Mouse (Mus musculus) heart, embryonic 14.5 days (tissue): ENCODE measurements around the gene Alyref2. TPM values are rescaled to one million over a fixed set of nuclear protein-coding genes. Genes with fewer than 3 reads are reported as not detected.
A peak's percentile ranks its signal among the peaks of the same experiment; 100 is the strongest.

ENCODE experiments used
- ATAC-seq: fragments of 200-750 bp; cut with Nextera tagmentation; 2 replicates; pipeline ENCODE4 v1.8.0; 2017; ENCODE audit warnings: low read depth, moderate TSS enrichment; ENCODE audit not compliant: insufficient number of reproducible peaks, insufficient read depth, low FRiP score
- H3K27ac ChIP-seq, 2 experiments: fragments of 200-500 bp in 1 of 2; fragments of 300-500 bp in 1 of 2; sonication (generic) in 1 of 2; replicated peaks in 1 of 2; 2 replicates each; pipeline ENCODE4 v1.5.1; 2012 to 2014; ENCODE audit warnings: low read depth in 2 of 2, low read length in 2 of 2, control low read depth in 1 of 2, mild to moderate bottlenecking in 1 of 2, mixed read lengths in 1 of 2; ENCODE audit not compliant: control insufficient read depth in 1 of 2, insufficient read depth in 1 of 2
- H3K27me3 ChIP-seq: fragments of 300-500 bp; sonication (generic); 2 replicates; pipeline ENCODE4 v1.6.1; 2014; ENCODE audit warnings: mild to moderate bottlenecking, low read length, control low read depth; ENCODE audit not compliant: control insufficient read depth, insufficient read depth
- H3K36me3 ChIP-seq: fragments of 300-500 bp; sonication (generic); 2 replicates; pipeline ENCODE4 v1.6.1; 2014; ENCODE audit warnings: mild to moderate bottlenecking, control low read depth, low read length, mixed read lengths; ENCODE audit not compliant: control insufficient read depth, insufficient read depth
- H3K4me1 ChIP-seq, 2 experiments: fragments of 200-500 bp in 1 of 2; fragments of 300-500 bp in 1 of 2; sonication (generic) in 1 of 2; 2 replicates each; pipeline ENCODE4 v1.6.1; 2012 to 2014; ENCODE audit warnings: low read length in 2 of 2, control low read depth in 1 of 2, mixed read lengths in 1 of 2; ENCODE audit not compliant: control insufficient read depth in 2 of 2, insufficient read depth in 2 of 2
- H3K4me2 ChIP-seq: fragments of 300-500 bp; sonication (generic); 2 replicates; pipeline ENCODE4 v1.6.1; 2014; ENCODE audit warnings: mild to moderate bottlenecking, low read length
- H3K4me3 ChIP-seq, 2 experiments: fragments of 200-500 bp in 1 of 2; fragments of 300-500 bp in 1 of 2; sonication (generic) in 1 of 2; 2 replicates each; pipeline ENCODE4 v1.5.1; 2012 to 2014; ENCODE audit warnings: low read length in 2 of 2, mild to moderate bottlenecking in 2 of 2, control low read depth in 1 of 2, low read depth in 1 of 2, moderate library complexity in 1 of 2; ENCODE audit not compliant: control insufficient read depth in 1 of 2, insufficient read depth in 1 of 2
- H3K9ac ChIP-seq: fragments of 300-500 bp; sonication (generic); 2 replicates; pipeline ENCODE4 v1.6.1; 2014; ENCODE audit warnings: mild to moderate bottlenecking, low read length
- H3K9me3 ChIP-seq: fragments of 300-500 bp; sonication (generic); 2 replicates; pipeline ENCODE4 v1.6.1; 2016; ENCODE audit warnings: low read length, control low read depth; ENCODE audit not compliant: control insufficient read depth
- WGBS: fragments of 180-500 bp; shearing (Covaris S2); extraction: QIAGEN DNeasy Blood & Tissue Kit; methylation state at CpG from one replicate; pipeline ENCODE4 v1.1.7; 2014; 5-methylcytosine and 5-hydroxymethylcytosine counted together
- polyA plus RNA-seq: library from polyadenylated mRNA; unstranded; fragments of >200 nt; fragmentation: Nextera tagmentation; extraction: Ambion mirVana; gene quantifications from 2 replicates; pipeline ENCODE4 v1.2.1, GENCODE M21; 2014

Gene Alyref2
- polyA plus RNA-seq, 1 experiment from 2014 or later = 12.9 TPM

DNA sequence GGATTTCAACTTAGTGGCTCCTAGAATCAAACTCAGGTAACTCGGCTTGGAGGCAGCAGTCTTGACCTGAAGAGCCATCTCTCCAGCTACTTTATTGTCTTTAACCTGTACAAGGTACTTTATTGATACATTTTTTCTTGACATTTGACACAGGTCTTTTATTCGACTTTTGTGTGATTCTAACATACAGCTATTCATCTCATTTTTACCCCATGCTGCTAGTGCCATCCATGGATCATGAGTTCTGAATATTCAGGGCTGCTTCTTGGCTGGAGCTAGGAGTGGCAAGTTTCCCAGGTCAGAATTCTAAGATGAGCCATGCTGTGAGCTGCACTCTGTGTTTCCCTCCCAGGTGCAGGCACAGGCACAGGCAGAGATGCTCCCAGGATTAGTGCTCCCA is 49.0 kb downstream of the Alyref2 start:
- WGBS = 82% methylated on average over 2 of the region's 2 CpGs
- Histone ChIP-seq H3K9ac (no peak overlapping the region), H3K36me3 (no peaks in the 10 kb centered on the region), H3K27me3 (no peaks in the 10 kb centered on the region), H3K4me3 (no peak overlapping the region), H3K4me2 (peak overlapping the region; percentile 41; the same call in 1 of the 2 replicates), H3K27ac (peak overlapping the region; percentile 48 to 80), H3K4me1 (peaks cover 9 to 11% of the 10 kb centered on the region in 2 experiments), H3K9me3 (0 out of 2 replicates have a peak, but pooled peaks cover 2% of the 10 kb centered on the region)
- ATAC-seq = peak; percentile 31; the same call in 1 of the 2 replicates

DNA sequence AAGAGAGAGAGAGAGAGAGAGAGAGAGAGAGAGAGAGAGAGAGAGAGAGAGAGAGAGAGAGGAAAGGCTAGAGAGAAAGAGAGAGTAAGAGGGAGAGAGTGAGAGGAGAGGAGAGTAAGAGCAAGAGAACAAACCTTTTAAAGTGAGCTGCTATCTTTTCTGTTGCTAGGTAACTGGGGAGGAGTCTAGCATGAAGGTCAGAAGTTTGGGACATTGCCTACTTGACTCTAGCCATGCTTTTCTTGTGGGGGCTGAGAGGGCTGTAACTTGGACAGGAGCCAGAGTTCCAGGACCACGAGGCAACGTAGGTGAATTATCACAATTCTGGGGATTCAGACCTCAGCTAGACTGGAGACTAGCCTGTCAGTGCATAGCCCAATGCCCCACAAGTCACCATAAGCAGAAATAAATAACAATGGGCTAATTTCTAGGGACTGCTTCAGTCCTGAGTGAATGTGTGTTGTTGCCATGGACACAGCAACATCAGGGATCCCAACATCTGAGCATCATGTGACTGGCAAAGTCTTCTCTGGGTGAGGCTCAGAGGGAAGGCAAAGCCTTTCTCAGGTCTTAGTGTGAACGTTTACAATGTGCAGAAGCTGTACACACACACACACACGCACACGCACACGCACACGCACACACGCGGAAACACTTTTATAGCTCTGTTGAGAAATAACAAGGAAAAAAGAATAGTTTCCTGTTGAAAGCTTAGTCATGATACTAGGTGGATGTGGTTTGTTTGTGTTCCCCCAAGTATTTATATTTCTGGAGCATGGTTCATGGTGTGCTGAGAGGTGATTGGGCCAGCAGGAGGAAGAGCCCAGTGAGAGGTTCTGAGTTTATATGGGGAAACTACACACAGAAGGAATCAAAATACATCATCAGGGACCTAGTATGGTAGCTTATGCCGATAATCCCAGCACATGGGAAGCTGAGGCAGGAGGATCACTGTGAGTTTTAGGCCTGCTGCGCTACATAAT is 50.4 kb downstream of the Alyref2 start:
- Histone ChIP-seq H3K27ac (peak overlapping the region; percentile 80 to 90), H3K36me3 (no peaks in the 10 kb centered on the region), H3K9ac (0 out of 2 replicates have a peak overlapping the region, but pooled peaks have one; percentile 21), H3K4me2 (peak overlapping the region; percentile 41), H3K27me3 (no peaks in the 10 kb centered on the region), H3K9me3 (0 out of 2 replicates have a peak, but pooled peaks cover 2% of the 10 kb centered on the region), H3K4me1 (peaks cover 9 to 11% of the 10 kb centered on the region in 2 experiments), H3K4me3 (no peak overlapping the region)
- 68% methylated on average over 11 of the region's 11 CpGs for WGBS
- ATAC-seq = peak; percentile 77; the same call in 1 of the 2 replicates

Other genes starting within 250 kb of the Alyref2 start
- 52.8 and 55.6 TPM in 2 replicates for gene B4galt3, start 233.2 kb upstream of the Alyref2 start, polyA plus RNA-seq
- gene Ppox, start 222.3 kb upstream of the Alyref2 start, polyA plus RNA-seq = 42.9 and 44.8 TPM in 2 replicates
- 43.2 and 45.5 TPM in 2 replicates for gene Usp21, start 215.5 kb upstream of the Alyref2 start, polyA plus RNA-seq
- gene Ufc1, start 208.5 kb upstream of the Alyref2 start, polyA plus RNA-seq = 96.0 and 111 TPM in 2 replicates
- 31.4 and 42.4 TPM in 2 replicates for gene Dedd, start 174.3 kb upstream of the Alyref2 start, polyA plus RNA-seq
- gene Nit1, start 157.8 kb upstream of the Alyref2 start, polyA plus RNA-seq = 28.4 and 31.8 TPM in 2 replicates
- gene Pfdn2, start 157.8 kb upstream of the Alyref2 start, polyA plus RNA-seq = 34.3 and 42.2 TPM in 2 replicates
- gene Klhdc9, start 142.7 kb upstream of the Alyref2 start, polyA plus RNA-seq = 0.63 and 1.0 TPM in 2 replicates
- 0.12 TPM in 1 of 2 replicates, not detected in the other for gene Nectin4, start 133.4 kb upstream of the Alyref2 start, polyA plus RNA-seq
- gene Arhgap30, start 114.5 kb upstream of the Alyref2 start, polyA plus RNA-seq = 0.54 and 0.62 TPM in 2 replicates
- 46.7 and 58.5 TPM in 2 replicates for gene Usf1, start 92.2 kb upstream of the Alyref2 start, polyA plus RNA-seq
- gene Tstd1, start 84.6 kb upstream of the Alyref2 start, polyA plus RNA-seq = 1.5 and 2.1 TPM in 2 replicates
- gene F11r, start 65.9 kb upstream of the Alyref2 start, polyA plus RNA-seq = 70.9 and 74.7 TPM in 2 replicates
- gene Itln1, start 31.8 kb downstream of the Alyref2 start, polyA plus RNA-seq = not detected in 2 replicates
- 0.09 TPM in 1 of 2 replicates, not detected in the other for gene Cd244a, start 55.7 kb downstream of the Alyref2 start, polyA plus RNA-seq
- gene Ly9, start 103.9 kb downstream of the Alyref2 start, polyA plus RNA-seq = 0.23 TPM in 1 of 2 replicates, not detected in the other
- gene Slamf7, start 149.6 kb downstream of the Alyref2 start, polyA plus RNA-seq = 0.22 TPM in 1 of 2 replicates, not detected in the other
- gene Cd48, start 178.5 kb downstream of the Alyref2 start, polyA plus RNA-seq = 1.7 and 3.7 TPM in 2 replicates